Mouse (Mus musculus) spleen, adult 2 months (tissue): ENCODE data around the gene Rtp1.

ENCODE experiments used
- CTCF ChIP-seq: fragments of 200-500 bp; IDR thresholded peaks from 2 replicates; pipeline ENCODE4 v1.5.1; 2011; ENCODE audit warnings: mild to moderate bottlenecking, inconsistent platforms; ENCODE audit not compliant: insufficient read depth, insufficient read length, insufficient replicate concordance; ENCODE audit errors: extremely low read depth
- POLR2A ChIP-seq: fragments of 200-500 bp; IDR thresholded peaks from 2 replicates; pipeline ENCODE4 v1.6.1; 2011; ENCODE audit warnings: low read depth, low read length, inconsistent platforms

DNA sequence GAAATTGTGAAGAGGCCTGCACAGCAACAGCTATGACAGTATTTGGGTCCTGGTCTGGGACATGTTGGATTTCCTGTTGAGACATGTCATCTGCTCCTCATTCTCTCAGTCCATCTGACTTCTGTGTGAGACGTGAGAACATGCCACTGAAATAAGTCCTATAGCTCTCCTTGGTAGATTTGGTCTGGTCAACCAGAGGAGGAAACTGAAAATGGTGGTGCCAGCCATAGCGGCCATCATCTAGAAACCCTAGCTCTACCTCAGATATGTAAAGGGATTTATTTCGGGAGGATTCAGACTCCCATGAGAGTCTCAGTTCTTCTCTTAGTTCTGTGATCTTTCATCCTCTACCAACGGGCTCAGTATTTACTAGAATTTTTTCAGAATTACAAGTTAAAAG is 46.7 kb downstream of the Rtp1 start:
- TF ChIP-seq POLR2A (no peak), CTCF (no peak)
